Mouse (Mus musculus) kidney, adult 9 months (tissue): ENCODE measurements around the gene Cxcl14.
A peak's percentile ranks its signal among the peaks of the same experiment; 100 is the strongest.

ENCODE experiments used
- DNase-seq: peaks from one replicate; pipeline ENCODE4 v3.0.0; 2022

Gene Cxcl14

DNA sequence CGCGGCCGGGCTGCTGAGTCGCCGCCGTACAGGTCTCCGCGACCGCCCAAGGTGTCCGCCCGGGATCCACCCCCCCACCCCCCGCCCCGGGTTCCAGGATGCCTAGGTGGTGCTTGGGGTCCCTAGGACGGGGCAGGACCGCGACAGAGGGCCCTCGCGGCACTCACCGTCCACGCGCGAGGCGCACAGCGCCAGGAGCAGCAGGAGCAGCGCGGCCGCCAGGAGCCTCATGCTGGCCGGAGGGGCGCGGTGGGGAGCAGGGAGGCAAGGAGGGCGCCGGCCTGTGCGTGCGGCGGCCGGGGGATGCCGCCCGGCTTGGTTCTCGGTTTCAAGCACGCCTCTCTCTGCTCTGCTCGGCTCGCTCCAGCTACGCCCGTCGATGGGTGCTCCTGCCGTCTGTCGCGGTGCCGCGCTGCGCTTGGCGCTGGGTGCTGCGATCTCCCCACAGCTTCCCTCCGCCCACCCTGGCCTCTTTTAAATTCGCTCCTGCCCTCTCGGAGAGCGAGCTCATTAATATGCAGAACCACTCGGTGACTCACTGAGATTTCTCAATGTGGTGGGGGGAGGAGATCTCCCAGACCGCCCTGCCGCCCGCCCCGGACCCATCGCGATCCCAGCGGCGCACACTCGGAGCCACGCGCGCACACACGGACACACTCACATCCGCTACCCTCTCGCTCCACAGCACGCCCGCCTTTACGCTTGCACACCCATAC lies at the start of gene Cxcl14:
Gene Cxcl14, minus strand, starts transcription at position 609 of the 716 bp plus-strand sequence.
- DNase-seq: peak; percentile 40

DNA sequence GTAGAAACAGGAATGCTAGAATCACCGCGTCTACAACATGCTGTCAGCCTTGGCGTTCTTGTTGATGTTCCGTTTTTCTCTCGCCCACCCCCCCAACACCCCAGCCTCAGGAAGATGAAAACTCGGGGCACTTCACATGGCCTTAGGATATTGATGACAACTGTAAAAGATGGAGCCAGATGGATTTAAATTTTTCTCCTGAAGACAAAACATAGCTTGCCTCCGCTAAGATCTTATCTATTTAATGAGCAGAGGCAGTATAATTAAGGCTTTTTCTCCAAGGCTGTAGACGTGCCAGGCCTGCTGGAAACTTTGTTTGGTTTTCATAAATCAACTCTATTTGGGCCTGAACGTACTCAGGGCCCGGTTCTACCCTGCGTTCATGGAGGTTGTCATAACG lies 48.0 kb upstream of the Cxcl14 start:
- DNase-seq: no peak

DNA sequence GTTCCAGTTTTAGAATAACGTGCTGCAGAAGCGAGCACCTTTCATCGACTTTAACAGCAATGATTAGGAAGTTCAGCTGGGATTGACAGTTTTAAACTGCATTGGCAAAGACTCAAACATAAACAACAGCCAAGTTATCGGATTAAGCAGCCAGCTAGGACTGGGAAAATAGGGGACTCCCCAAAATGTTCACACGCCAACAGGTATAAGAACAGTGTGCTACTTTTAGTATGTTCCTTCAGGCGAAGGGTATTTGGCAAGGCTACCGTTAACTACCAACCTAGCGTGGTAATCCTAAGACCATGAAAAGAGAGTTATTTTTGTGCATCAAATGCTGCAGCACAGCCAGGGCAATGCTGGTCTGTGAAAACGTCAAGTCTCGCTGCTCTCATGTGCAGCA lies 46.1 kb upstream of the Cxcl14 start:
- no peak for DNase-seq

DNA sequence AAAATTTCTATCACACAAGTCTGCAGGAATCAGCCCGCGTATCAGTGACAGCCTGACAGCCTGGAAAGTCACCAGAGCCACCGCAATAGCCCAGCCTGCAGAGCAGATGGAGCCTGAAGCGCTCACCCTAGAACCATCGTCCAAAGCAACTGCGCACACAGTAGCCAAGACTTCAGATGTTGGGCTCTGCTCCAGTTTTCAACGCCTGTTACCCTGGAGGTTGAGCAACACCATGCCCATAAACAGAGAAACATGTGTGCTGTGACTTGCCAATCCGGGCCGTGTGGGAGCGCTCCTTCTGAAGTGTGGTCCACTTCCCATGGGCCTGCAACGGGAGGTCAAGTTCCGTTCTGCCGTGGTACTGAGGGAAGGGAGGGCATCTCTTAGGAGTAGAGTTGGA lies 44.2 kb upstream of the Cxcl14 start:
- DNase-seq: no peak

DNA sequence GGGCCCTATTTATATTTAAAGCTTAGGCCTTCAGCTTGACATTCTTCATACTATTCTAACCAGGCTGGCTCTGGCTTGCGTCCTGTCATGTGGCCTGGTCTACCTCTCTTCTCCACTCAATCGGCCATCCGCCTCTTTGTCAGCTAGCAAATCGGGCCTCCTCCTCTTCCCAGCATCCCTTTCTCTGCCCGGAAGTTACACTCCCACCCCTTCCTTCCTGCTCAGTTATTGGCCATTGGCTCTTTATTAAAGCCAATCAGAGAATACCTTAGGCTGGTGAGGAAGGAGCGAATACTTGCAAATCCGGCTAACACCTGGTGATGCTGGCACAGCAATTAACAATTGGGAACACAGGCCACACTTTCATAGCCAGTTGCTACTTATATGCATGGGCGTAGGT lies 43.5 kb upstream of the Cxcl14 start:
- DNase-seq: no peak

DNA sequence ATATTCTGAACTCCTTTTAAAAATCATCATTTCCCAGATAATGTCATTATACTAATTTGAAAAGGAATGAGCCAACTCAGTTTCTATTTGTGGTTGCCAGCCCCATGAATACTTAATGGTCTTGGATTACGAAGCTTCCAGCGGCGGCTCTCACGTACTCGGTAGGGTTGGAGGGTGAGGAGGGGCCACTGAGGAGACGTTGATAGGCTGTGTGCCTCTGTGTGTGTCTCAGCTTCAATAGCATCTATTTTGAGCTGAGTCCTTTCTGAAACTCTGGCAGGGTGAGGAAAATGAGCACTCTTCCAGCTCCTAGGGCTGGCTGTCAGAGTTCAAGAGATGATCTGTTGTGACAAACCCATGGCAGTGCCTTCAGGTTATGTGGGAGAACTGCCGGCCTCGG lies 40.6 kb upstream of the Cxcl14 start:
- DNase-seq: no peak

DNA sequence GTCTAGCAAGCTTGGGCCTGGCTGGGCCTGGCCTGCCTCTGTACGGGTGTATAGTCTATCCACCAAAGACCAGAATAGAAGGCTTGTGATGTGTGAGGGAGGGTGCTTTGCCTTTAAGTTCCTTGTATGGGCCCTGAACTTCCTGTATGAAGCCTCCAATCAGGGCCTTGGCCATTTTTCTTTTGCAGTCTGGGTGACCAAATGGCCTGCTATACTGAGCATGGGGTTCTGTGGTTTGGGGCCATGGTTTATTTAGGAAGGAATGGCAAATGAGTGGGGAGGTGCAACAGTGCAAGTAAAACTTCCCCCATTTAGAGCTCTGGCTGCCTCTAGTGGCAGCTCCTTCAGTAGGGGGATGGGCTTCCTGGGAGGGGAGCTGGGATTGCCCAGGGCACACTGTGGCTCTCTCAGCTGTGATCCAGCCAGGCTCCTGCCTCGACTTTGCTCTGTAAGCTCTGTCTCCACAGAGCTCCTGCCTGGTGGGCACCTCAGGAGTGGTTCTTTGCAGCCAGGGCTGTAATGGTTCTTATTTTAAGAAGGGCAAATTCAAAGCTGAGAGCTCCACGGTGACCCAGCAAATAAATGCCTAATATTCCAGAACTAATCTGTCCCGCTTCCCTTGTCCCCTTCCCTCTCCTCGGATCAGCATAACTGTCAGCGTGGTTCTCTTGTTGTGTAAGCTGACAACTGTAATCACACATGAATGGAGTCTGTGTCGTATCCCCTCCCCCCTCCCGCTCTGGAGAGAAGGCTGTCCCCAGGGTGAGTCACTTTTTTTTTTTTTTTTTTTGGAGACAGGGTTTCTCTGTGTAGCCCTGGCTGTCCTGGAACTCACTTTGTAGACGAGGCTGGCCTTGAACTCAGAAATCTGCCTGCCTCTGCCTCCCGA lies 38.7 kb upstream of the Cxcl14 start:
- no peak for DNase-seq

DNA sequence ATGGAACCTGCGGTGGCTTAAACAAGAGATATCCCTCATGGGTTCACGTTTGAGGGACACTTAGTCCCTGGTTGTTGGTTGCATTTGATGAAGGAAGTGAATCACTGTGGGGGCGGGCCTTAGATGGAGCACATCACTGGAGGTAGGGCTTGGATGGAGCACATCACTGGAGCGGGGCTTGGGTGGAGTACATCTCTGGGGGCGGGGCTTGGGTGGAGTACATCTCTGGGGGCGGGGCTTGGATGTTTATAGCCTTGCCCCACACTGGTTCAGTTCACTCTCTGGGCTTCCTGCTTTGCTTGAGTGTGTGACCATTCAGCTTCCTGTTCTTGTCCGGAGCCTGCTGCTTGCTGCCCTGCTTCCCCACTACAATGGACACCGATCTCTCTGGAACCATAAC lies 37.9 kb upstream of the Cxcl14 start:
- no peak for DNase-seq

DNA sequence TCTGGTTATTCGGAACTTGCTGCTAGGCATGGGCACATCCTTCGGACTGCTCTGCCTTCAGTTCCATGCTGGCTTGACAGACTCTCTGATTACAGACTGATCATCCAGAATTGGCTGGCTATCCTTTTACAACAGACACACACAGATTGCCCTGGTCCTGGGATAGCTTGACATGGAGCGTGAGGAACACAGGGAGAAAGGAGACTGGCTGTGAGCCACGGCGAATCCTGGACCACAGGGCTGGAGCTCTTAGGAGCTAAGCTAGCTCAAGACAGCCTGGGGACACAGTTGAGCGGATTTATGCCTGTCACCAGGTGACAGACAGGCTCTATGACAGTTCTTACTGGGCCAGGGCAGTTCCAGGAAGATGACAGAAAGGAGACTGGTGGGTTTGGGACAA lies 36.0 kb upstream of the Cxcl14 start:
- DNase-seq: no peak

DNA sequence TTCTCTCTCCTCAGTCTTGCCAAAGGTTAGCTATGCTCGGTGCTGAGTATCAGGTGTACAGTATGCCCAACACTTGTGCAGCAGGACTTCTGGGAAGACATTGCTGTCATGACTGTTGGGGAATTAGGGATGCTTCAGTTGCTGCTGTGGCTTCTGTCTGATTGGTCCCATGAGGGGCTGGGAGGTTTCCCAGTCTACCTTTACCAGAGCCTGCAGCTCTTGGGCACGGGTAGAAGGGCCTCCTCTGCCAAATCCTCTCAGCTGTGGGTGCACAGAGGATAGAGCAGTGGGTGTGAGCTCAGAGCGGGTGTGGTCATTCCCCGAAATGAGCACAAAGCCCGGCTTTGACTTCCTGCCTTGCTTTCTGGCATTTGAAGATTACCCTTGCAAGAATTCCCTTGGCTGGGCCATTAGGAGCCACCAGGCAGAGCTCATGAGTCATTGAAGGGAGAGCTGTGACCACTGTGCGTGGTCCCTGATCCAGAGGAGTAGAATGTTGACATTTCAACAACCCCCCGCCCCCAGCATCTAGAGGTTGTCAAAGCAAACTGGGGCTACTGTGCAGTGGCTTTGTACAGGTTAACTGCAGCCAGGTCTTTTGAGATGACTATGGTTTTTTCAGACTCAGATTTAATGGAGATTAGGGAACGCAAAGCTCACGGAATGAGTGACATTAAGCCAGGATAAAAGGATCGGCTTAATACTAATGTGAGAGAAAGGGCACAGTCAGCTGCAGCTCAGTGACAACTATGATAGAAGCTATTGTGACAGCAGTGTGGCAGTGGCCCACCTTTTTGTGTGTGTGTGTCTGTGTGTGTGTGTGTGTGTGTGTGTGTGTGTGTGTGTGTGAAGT lies 34.5 kb upstream of the Cxcl14 start:
- no peak for DNase-seq

DNA sequence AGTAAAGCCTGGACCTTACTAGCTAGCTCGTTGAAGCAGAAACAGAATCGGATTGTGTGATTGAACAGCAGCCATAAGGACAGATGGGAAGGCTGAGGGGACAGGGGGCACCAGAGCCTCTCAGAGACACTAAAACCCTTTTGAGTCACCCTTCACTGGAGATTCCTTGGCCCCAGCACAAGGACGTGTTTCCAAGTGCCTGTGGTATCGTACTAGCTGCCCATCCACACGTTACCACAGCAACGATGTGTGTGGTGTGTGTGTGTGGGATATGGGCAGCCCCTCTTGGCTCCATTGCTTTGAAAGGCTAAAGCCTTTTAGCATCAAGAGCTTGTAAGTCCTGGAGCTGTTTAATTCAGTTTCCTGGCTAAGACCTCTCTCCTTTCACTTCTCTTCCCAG lies 33.4 kb upstream of the Cxcl14 start:
- no peak for DNase-seq

DNA sequence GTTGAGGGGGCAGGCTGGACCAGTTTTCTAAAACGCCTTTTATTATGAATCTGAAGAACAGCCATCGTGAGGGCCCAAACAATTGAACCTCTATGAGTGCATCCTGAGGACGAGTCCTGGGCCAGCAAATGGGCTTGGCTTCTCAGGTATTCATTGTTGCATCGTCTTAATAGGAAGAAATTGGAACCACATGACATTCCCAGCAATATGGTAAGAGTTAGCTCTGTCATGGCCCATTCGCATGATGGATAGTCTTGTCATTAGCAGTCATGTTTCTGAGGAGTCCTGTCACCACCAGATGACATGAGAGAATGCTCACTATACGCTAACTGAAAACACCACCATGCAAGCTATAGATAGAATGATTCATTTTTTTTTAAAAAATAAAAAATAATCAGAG lies 32.8 kb upstream of the Cxcl14 start:
- no peak for DNase-seq

DNA sequence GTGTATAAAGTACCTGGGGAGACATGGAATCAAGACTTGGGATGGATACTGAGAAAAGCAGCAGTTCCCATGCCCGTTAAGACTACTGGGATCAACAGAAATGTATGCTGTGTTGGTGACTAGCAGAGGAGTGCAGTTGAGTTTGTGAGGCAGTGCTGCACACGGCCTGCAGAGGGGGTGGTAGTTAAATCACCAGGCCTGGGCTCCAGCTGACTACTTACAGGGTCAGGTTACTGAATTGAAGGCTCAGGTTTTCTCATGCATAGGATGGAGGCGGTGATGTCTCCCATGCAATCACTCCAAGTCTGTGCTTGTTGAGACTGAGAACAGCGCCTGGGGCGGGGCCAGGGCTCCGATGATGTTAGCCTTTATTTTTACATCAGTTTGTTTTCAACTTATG lies 31.4 kb upstream of the Cxcl14 start:
- no peak for DNase-seq

DNA sequence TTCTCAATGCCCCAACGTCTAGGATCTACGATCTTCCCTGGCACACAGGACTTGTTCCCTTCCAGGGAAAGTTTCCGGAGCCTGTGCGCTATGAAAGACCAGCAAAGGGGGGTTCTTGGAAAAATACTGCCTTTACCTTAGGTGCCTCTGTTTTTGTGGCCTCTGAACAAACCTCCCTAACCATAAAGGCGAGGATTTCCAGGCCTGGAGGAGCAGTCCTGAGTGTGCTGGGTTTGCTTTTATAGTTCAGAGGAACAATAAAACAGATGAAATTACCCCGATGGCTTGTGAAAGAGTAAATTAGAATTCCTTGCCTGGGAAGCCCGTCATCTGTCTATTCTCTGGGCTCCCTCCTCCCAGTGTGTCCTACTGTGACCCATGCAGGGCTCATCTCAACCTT lies 25.3 kb upstream of the Cxcl14 start:
- no peak for DNase-seq

DNA sequence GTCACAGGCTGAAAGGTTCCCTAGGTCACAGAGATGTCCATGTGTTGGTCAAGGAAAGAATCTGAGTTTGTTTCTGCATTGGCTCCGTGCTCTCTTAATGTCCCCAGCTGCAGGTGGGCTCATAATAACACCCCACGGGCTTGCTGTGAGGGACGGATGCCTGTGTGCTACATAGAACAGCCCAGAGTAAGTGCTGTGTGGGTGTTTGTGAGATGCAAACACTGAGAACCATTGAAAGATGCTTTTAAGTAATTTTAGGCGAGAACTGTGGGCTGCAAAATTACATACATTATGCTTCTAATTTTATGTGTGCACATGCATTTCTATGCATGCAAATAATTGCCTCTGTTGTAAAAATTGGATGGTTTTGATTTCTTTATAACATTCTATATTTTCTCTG lies 20.6 kb upstream of the Cxcl14 start:
- no peak for DNase-seq

DNA sequence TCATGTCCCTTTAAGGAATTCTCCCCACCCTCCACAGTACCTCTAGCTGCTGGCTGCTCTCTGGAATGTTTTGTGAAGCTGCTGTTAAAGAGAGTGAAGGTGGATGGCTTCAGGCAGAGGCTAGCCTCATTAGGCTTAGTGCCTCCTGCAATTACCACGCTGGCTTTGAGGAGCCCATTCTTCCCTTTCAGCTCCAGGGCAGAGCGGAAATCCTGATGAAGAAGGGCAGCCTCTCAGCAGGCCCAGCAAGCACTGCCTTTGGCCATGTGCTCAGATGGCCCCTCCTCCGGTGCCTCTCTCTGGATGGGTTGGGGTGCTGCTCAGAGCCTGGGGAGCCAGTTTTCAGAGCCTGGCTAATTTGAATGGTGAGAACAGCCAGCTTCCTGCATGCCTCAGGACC lies 18.9 kb upstream of the Cxcl14 start:
- no peak for DNase-seq

DNA sequence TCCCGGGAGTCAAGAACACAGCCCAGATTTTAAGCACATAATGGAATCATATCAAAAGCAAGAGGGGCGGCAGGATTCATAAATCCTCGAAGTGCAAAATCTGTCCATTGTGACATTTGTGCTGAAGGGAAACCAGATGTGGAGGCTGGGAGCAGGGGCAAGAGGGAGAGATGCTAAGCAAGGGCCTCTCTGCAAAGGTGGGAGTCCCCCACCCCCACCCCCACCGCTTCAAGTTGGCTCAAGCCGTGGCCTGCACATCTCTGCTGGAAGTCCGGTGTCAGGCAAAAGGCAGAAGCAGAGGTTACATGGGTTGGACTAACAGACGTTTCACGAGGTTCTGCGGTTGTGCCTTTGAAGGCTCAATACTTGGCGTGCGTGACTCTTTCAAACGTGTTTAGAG lies 8.7 kb upstream of the Cxcl14 start:
- no peak for DNase-seq

DNA sequence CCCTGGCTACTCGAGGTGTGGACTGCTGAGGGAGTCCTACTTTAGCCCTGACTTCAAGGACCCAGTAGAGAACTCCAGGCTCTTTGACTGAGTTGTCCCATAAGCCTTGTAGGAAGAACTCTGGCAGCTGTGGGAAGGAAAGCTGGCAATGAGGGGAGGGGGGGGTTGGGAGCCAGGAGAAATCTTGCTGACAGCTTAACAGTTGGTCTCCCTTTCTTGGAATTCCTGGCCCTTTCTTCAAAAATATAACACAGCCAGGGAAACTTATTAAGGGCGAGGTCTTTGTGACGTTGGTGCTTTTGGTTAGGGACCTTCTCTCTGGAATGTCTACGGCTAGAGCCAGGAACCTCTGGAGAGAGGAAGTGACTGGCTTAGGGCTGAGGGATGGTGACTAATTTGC lies 8.1 kb upstream of the Cxcl14 start:
- no peak for DNase-seq

DNA sequence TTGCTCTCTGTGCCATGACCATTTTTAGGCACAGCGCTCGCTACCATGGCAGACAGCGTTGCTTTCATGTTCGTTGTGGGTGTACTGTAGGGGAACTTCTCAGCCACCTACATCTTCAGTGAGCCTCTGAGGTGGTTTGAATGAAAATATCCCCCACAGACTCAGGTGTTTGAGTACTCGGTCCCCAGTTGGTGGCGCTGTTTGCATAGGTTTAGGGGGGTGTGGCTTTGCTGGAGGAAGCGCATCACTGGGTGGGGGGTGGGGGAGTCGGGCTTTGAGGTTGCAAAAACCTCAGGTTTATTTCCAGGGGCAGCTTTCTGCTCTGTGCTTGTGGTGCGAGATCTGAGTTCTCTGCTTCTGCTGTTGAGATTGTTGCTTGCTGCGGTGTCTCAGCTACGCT lies 3.0 kb upstream of the Cxcl14 start:
- DNase-seq: no peak

DNA sequence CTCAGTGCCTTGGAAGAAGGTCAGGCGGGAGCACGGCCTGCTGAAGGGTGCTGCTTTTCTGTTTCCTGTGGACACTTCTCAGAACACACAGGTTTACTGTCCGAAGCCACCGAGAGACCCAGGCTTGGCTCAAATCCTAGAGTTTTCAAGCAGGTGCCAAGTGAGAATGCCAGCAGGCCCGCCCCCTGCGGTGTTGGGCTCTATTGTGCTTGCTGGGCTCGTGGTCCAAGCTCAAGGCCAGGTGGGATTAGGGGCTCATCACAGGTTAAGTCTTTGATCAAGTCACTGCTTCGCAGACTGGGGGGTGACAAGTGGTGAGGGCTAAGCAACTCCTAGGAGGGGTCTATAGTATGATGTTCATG lies 289 bp upstream of the Cxcl14 start:
- DNase-seq: no peak

DNA sequence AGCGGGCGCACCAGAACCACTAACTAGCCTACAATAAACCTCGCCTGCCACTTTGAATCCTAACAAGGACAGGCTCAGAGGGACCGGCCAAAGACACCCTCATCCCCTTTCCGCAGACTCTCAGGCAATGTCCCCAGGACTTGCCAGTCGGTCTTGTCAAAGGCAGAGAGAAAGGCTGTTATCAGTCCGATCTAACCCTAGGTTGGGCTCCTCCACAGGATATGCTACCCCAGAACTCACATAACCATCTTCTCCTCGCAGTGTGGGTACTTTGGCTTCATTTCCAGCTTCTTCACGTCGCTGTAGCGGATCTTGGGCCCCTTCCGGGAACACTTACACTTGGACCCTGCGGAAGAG lies 787 bp downstream of the Cxcl14 start:
- no peak for DNase-seq

DNA sequence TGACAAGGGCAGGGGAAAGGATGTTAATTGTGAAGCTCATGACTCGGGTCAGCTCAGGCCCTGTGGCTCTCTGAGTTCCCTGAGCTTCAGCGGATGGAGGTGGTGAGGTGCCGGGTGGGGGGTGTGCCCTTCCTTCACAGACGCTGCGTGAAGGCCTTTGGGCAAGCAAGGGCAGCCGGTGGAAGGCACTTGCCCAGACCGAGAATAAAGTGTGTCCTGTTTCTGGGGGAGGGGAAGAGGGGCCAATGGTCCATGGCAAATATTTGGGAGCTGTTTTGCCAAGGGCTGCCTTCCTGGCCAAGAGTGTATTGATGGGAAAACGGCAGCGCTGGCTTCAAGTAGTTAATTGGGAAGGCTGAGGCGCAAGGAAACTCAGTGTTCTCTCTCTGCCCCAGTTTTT lies 1.4 kb downstream of the Cxcl14 start:
- no peak for DNase-seq

DNA sequence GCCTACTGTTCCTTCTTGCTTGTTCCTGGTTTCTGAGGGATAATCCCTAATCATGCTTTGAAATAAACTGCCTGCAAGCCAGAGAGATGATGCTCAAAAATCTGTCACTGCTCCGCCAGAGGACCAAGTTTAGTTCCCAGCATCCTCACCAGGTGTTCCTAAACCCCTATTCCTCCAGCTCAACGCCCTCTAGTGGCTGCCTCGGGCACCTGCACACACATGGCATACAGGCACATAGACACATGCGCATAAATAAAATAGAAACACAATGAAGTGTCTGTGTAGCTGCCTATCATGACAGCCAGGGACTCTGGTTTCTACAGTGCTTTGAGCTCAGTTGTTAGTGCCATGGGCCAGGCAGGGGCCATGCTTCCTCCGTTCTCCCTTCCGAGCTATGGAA lies 6.4 kb downstream of the Cxcl14 start:
- DNase-seq: no peak

DNA sequence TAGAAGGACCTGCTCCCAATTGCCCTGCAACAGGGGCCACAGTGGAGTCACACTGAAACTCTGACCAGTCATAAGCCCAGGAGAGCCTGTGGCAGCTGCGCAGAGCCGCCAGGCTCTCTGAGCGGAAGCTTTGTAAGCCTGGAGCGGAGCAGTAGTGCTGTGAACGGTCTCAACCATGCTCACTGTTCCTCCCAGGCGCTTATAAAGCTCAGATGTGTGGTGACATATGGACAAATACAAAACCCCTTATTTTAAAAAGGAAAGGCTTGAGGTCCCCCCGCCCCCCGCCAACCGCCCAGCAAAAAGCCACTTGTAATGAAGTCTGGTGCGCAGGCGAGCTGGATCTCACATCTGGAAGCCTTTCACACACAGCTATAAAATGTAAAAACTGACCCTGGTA lies 7.1 kb downstream of the Cxcl14 start:
- DNase-seq: no peak
